Mouse (Mus musculus): ENCODE measurements at regions not wholly inside any gene's neighbourhood (a gene's known extent, or its start where the extent isn't known, plus 50 kb on each side); places are given as distances from the start of the nearest gene placed in this dataset.

DNA sequence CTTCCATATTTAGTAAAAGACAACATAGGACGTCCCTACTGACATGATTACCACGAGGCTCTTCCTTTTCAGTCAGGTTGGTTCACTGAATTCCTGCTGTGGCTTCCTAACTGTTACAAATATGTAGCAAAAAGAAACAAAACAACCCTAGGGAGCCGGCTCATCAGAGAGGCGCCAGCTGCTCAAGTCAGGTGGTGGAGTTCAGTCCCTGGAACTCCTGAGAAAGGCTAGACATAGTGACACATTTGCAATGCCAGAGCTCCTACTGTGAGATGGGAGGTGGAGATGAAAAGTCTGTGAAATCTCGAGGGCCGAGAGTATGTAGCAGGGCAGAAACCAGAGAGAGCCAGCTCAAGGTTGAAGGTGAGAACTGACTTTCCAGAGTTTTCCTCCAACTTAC is 70.8 kb upstream of the Thpo start:
- TF ChIP-seq CTCF (IDR thresholded peaks at IDR 0.05) (no peak), POLR2A (IDR thresholded peaks at IDR 0.05; ENCODE audit: insufficient read depth, low read depth, low read length) (no peak), EP300 (IDR thresholded peaks at IDR 0.05; ENCODE audit: insufficient read depth, low read depth, low read length) (no peak)
